Mouse (Mus musculus): Measurements from ENCODE around the gene Src.

- TF ChIP-seq CTCF (IDR thresholded peaks at IDR 0.05; ENCODE audit: low read depth, low read length) (no peak), POLR2A (IDR thresholded peaks at IDR 0.05; ENCODE audit: extremely low read depth, insufficient read depth, low read length) (no peak)
Observed at GRCm38 (mm10) chr2:157459736-157460135, 41.5 kb downstream of the Src start.
